Mouse (Mus musculus): ENCODE measurements around the gene Impad1. TPM values are rescaled to one million over a fixed set of nuclear protein-coding genes. Genes with fewer than 3 reads are reported as not detected.

Impad1 gene
- polyA plus RNA-seq, 1 experiment from 2014 or later, result 51.6 TPM

DNA sequence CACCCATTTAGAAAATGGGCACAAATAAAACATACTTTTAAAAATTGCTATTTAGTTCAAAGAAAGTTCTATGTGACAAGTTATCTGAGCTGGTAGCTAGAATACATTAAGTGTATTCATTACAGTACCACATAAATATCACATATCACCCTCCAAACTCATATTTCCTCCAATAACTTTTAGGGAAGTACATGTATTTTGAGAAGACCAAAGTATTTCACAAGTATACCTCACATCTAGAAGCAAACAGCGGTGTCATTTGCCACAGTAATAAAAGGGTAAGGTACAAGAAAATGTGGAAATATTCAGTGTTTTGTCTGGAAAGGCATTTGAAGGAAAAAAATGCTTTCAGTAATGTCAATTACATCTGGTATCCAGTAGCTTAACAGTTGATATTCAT is 2.0 kb downstream of the Impad1 start:
- ATAC-seq (ENCODE audit: insufficient read depth) (no peak), DNase-seq (no peak)
- Histone ChIP-seq H3K9me3 (ENCODE audit: low read depth, low read length) (peaks cover 4% of the 10 kb centered on the region; the same call in 1 of the 2 replicates), H3K9ac (peak overlapping the region; percentile 96; the same call in 1 of the 2 replicates), H3K27ac (ENCODE audit: low read depth) (no peak overlapping the region), H3K27me3 (ENCODE audit: insufficient read depth, low read length) (no peaks in the 10 kb centered on the region), H3K36me3 (ENCODE audit: insufficient read depth) (0 out of 2 replicates have a peak, but pooled peaks cover 7% of the 10 kb centered on the region), H3K4me2 (peak overlapping the region; percentile 55), H3K4me3 (ENCODE audit: low read depth, low read length) (peak overlapping the region; percentile 95), H3K4me1 (ENCODE audit: insufficient read depth) (peaks cover 4% of the 10 kb centered on the region)
- WGBS, result 88% methylated on average over 1 of the region's 1 CpGs
- TF ChIP-seq CTCF (IDR thresholded peaks at IDR 0.05; ENCODE audit: low read depth), result no peak

GRCm38 (mm10) chr4:4785169-4785568 is 8.0 kb downstream of the Impad1 start:
- Histone ChIP-seq H3K4me1 (ENCODE audit: insufficient read depth) (no peaks in the 10 kb centered on the region), H3K9me3 (ENCODE audit: low read depth, low read length) (no peaks in the 10 kb centered on the region; the same call in 1 of the 2 replicates), H3K4me3 (ENCODE audit: low read depth, low read length) (no peak overlapping the region), H3K4me2 (no peak overlapping the region), H3K27me3 (ENCODE audit: insufficient read depth, low read length) (no peaks in the 10 kb centered on the region), H3K27ac (ENCODE audit: low read depth) (no peak overlapping the region), H3K9ac (no peak overlapping the region), H3K36me3 (ENCODE audit: insufficient read depth) (0 out of 2 replicates have a peak, but pooled peaks cover 10% of the 10 kb centered on the region)
- 69% methylated on average over 2 of the region's 2 CpGs for WGBS
- no peak for TF ChIP-seq CTCF (IDR thresholded peaks at IDR 0.05; ENCODE audit: low read depth)
- no peak for ATAC-seq (ENCODE audit: insufficient read depth)
- no peak for DNase-seq

DNA sequence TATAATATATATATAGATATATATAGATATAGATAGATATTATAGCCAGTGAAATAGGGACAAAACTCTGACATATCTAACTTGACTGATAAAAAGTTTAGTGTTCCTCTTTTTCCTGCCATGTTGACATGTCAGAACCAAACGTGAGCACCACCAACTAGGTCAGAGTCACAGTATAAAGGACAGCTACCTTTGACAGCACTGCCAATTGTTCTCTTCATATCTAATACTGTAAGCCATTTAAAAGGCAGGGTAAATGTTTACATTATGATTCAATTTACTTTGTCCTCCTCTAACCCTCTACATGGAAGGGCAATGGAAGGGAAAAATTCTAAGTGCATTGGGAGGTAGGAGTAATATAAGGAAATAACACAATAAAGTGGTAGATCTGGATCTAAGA is 8.8 kb downstream of the Impad1 start:
- no peaks in the 10 kb centered on the region; the same call in 1 of the 2 replicates for H3K9me3 ChIP-seq (ENCODE audit: low read depth, low read length)
- no peak overlapping the region for H3K9ac ChIP-seq
- 0 out of 2 replicates have a peak, but pooled peaks cover 10% of the 10 kb centered on the region for H3K36me3 ChIP-seq (ENCODE audit: insufficient read depth)
- H3K27me3 ChIP-seq (ENCODE audit: insufficient read depth, low read length), result no peaks in the 10 kb centered on the region
- no peak overlapping the region for H3K4me2 ChIP-seq
- DNase-seq (no peak), ATAC-seq (ENCODE audit: insufficient read depth) (no peak)
- no peak overlapping the region for H3K27ac ChIP-seq (ENCODE audit: low read depth)
- WGBS, result 26% methylated on average over 1 of the region's 1 CpGs
- no peak for TF ChIP-seq CTCF (IDR thresholded peaks at IDR 0.05; ENCODE audit: low read depth)
- H3K4me1 ChIP-seq (ENCODE audit: insufficient read depth), result no peaks in the 10 kb centered on the region
- H3K4me3 ChIP-seq (ENCODE audit: low read depth, low read length), result no peak overlapping the region

DNA sequence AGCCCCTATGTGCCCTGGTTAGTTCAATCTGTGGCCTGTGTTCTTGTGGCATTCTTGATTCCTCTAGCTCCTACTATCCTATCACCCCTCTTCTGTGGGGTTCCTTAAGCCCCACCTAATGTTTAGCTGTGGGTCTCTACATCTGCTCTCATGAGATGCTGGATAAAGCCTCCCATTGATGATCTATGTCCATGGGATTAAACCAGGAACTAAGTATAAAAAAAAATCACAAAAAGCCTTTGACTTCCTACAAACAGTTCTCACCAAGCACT is 9.5 kb downstream of the Impad1 start:
- DNase-seq (no peak), ATAC-seq (ENCODE audit: insufficient read depth) (no peak)
- no peak for TF ChIP-seq CTCF (IDR thresholded peaks at IDR 0.05; ENCODE audit: low read depth)
- no peak overlapping the region for H3K27ac ChIP-seq (ENCODE audit: low read depth)
- no peaks in the 10 kb centered on the region for H3K4me1 ChIP-seq (ENCODE audit: insufficient read depth)
- H3K9me3 ChIP-seq (ENCODE audit: low read depth, low read length), result no peaks in the 10 kb centered on the region; the same call in 1 of the 2 replicates
- H3K4me2 ChIP-seq, result no peak overlapping the region
- 0 out of 2 replicates have a peak, but pooled peaks cover 10% of the 10 kb centered on the region for H3K36me3 ChIP-seq (ENCODE audit: insufficient read depth)
- H3K9ac ChIP-seq, result no peak overlapping the region
- H3K4me3 ChIP-seq (ENCODE audit: low read depth, low read length), result no peak overlapping the region
- no peaks in the 10 kb centered on the region for H3K27me3 ChIP-seq (ENCODE audit: insufficient read depth, low read length)

GRCm38 (mm10) chr4:4782882-4783685 is 10.1 kb downstream of the Impad1 start:
- 95% methylated on average over 4 of the region's 4 CpGs for WGBS
- Histone ChIP-seq H3K4me2 (no peak overlapping the region), H3K4me3 (ENCODE audit: low read depth, low read length) (no peak overlapping the region), H3K36me3 (ENCODE audit: insufficient read depth) (peaks cover 12% of the 10 kb centered on the region; the same call in 1 of the 2 replicates), H3K27me3 (ENCODE audit: insufficient read depth, low read length) (no peaks in the 10 kb centered on the region), H3K9ac (no peak overlapping the region), H3K4me1 (ENCODE audit: insufficient read depth) (no peaks in the 10 kb centered on the region), H3K27ac (ENCODE audit: low read depth) (no peak overlapping the region), H3K9me3 (ENCODE audit: low read depth, low read length) (no peaks in the 10 kb centered on the region; the same call in 1 of the 2 replicates)
- DNase-seq, result no peak
- ATAC-seq (ENCODE audit: insufficient read depth), result no peak
- TF ChIP-seq CTCF (IDR thresholded peaks at IDR 0.05; ENCODE audit: low read depth), result no peak

DNA sequence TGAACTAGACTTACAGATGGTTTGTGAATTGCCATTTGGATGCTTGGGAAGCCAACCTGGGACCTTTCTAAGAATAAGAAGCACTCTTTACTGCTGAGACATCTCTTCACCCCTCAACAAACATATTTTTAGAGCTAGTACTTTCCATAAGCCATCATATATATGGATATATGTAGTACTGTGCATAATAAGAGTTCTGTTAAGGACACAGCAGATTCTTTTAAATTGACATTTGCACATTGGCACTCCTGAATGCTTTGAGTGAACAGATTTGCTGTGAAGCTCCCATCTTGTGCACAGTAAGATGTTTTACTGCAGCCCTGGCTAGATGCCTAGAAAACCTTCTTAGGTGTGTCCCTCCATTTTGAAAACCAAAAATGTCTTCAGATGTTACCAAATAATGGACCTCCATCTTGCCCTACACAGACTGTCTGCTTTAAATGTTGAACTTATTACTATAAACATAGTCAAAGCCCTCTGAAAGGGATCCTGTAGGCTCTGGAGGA is 13.8 kb downstream of the Impad1 start:
- H3K4me3 ChIP-seq (ENCODE audit: low read depth, low read length), result no peak overlapping the region
- no peak overlapping the region for H3K9ac ChIP-seq
- TF ChIP-seq CTCF (IDR thresholded peaks at IDR 0.05; ENCODE audit: low read depth), result no peak
- H3K4me2 ChIP-seq, result no peak overlapping the region
- no peak for ATAC-seq (ENCODE audit: insufficient read depth)
- peaks cover 31% of the 10 kb centered on the region for H3K36me3 ChIP-seq (ENCODE audit: insufficient read depth)
- no peaks in the 10 kb centered on the region for H3K27me3 ChIP-seq (ENCODE audit: insufficient read depth, low read length)
- no peak for DNase-seq
- no peaks in the 10 kb centered on the region for H3K4me1 ChIP-seq (ENCODE audit: insufficient read depth)
- no peak overlapping the region for H3K27ac ChIP-seq (ENCODE audit: low read depth)
- no peaks in the 10 kb centered on the region; the same call in 1 of the 2 replicates for H3K9me3 ChIP-seq (ENCODE audit: low read depth, low read length)

DNA sequence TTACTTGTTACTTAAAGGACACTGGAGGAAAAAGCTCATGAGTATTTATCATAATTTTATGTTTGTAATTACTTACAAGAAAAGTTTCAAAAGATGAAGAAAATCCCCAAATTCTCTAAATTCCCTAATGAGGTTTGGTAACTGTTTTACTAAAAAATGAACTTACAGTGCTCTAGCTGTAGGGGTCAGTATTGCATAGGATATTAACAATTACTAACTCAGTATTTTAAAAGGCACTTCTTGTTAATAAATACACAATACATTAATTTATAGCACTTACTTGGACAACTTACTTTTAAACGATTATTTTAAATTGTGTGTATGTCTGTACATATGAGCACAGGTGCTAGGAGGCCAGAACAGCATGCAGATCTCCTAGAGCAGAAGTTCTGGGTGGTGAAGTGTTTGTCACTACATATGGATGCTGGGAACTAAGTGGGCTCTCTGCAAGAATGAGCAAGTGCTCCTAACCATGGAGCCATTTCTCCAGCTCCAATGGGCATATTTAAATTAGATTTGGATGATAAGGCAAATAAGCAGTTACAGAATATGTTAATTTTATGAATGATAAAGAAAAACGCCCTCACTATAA is 21.5 kb downstream of the Impad1 start:
- 56% methylated on average over 2 of the region's 2 CpGs for WGBS
- Histone ChIP-seq H3K9ac (no peak overlapping the region), H3K4me3 (ENCODE audit: low read depth, low read length) (no peak overlapping the region), H3K27me3 (ENCODE audit: insufficient read depth, low read length) (no peaks in the 10 kb centered on the region), H3K4me2 (no peak overlapping the region), H3K4me1 (ENCODE audit: insufficient read depth) (no peaks in the 10 kb centered on the region), H3K9me3 (ENCODE audit: low read depth, low read length) (no peaks in the 10 kb centered on the region), H3K27ac (ENCODE audit: low read depth) (no peak overlapping the region), H3K36me3 (ENCODE audit: insufficient read depth) (peaks cover 52% of the 10 kb centered on the region)
- TF ChIP-seq CTCF (IDR thresholded peaks at IDR 0.05; ENCODE audit: low read depth), result peak; percentile 60
- peak; percentile 70 for DNase-seq
- ATAC-seq (ENCODE audit: insufficient read depth), result peak; percentile 17; the same call in 1 of the 2 replicates
